Comparison of ENCODE assay signal across 32 mouse cellular contexts in the genomic region with DNA sequence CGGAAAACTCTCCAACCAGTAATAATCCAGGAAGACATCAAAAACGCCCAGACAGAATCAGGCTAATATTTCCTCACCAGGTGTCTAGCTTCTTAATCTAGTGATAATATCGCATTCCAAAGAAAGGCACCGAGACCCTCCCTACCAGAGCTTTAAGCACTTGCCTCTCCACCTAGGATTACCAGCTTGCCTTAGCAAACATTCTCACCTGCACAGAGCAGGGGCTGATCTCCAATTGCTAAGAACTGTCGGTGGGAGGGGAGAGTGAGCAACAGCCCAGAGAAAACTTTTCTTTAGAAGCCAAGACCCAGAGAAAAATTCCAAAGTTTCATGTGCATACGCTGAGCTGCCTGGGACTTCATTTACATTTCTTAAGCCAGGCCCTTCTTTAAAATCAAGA.
DNase-seq lines count a peak whose midpoint lies in the region; ATAC-seq and TF ChIP-seq lines count a peak whose summit lies in the region.
"Had no signal": no experiment of that assay in that cellular context is flagged by ENCODE, and none has a peak within 500 bp of the region (broad histone marks: within the 10 kb centered on the region; RNA-seq: fewer than 3 reads in every experiment).

No protein-coding gene starts in this region.

- H3K27me3 ChIP-seq in forebrain, embryonic 10.5 days (ENCODE audit: poor library complexity, severe bottlenecking) = peaks cover 7% of the 10 kb centered on the region
- no peaks in the 10 kb centered on the region for H3K27me3 ChIP-seq in forebrain, embryonic 16.5 days (replicated peaks; ENCODE audit: control insufficient read depth, insufficient read depth, low read length)
- no peaks in the 10 kb centered on the region for H3K27me3 ChIP-seq in hindbrain, embryonic 13.5 days
- peaks cover 4% of the 10 kb centered on the region; the same call in 1 of the 2 replicates for H3K27me3 ChIP-seq in hindbrain, embryonic 12.5 days
- H3K27me3 ChIP-seq in midbrain, embryonic 11.5 days (ENCODE audit: control insufficient read depth, insufficient read depth, low read length) = no peaks in the 10 kb centered on the region
- no peaks in the 10 kb centered on the region for H3K27me3 ChIP-seq in midbrain, embryonic 13.5 days
- no peaks in the 10 kb centered on the region for H3K27me3 ChIP-seq in embryonic facial prominence, embryonic 13.5 days
- H3K27me3 ChIP-seq in kidney, adult 2 months (replicated peaks; ENCODE audit: control insufficient read depth, insufficient read depth, low read length) = no peaks in the 10 kb centered on the region
- H3K27me3 ChIP-seq: CH12.LX; embryonic facial prominence, embryonic 12.5 days; limb, embryonic 13.5 days; liver, embryonic 12.5 days; megakaryocyte, embryonic 14.5 days; stomach, embryonic 15.5 days had no signal

- no peak overlapping the region for H3K9ac ChIP-seq in forebrain, embryonic 16.5 days (replicated peaks; ENCODE audit: low read depth, low read length)
- H3K9ac ChIP-seq in hindbrain, embryonic 13.5 days = no peak overlapping the region
- H3K9ac ChIP-seq in hindbrain, embryonic 12.5 days = no peak overlapping the region
- no peak overlapping the region for H3K9ac ChIP-seq in midbrain, embryonic 11.5 days (ENCODE audit: low read length)
- H3K9ac ChIP-seq in midbrain, embryonic 13.5 days (replicated peaks) = no peak overlapping the region
- H3K9ac ChIP-seq in embryonic facial prominence, embryonic 13.5 days = no peak overlapping the region
- H3K9ac ChIP-seq: embryonic facial prominence, embryonic 12.5 days; hindbrain, embryonic 14.5 days; limb, embryonic 13.5 days; liver, embryonic 12.5 days; liver, postnatal 0 days; stomach, embryonic 15.5 days had no signal

- no peak overlapping the region for H3K4me3 ChIP-seq in forebrain, embryonic 10.5 days
- H3K4me3 ChIP-seq in forebrain, embryonic 16.5 days (replicated peaks; ENCODE audit: low read length) = no peak overlapping the region
- no peak overlapping the region for H3K4me3 ChIP-seq in hindbrain, embryonic 13.5 days
- no peak overlapping the region for H3K4me3 ChIP-seq in hindbrain, embryonic 12.5 days
- H3K4me3 ChIP-seq in midbrain, embryonic 11.5 days (ENCODE audit: low read depth, low read length) = no peak overlapping the region
- no peak overlapping the region for H3K4me3 ChIP-seq in midbrain, embryonic 13.5 days (replicated peaks)
- no peak overlapping the region for H3K4me3 ChIP-seq in embryonic facial prominence, embryonic 13.5 days
- no peak overlapping the region for H3K4me3 ChIP-seq in kidney, adult 2 months (ENCODE audit: insufficient read depth, low read depth, low read length)
- H3K4me3 ChIP-seq: embryonic facial prominence, embryonic 12.5 days; erythroblast, embryonic 14.5 days; layer of hippocampus, adult 2 months; left cerebral cortex, adult 2 months; limb, embryonic 13.5 days; liver, embryonic 12.5 days; megakaryocyte, embryonic 14.5 days; stomach, embryonic 15.5 days had no signal

- no peak for DNase-seq in forebrain, embryonic 10.5 days (ENCODE audit: extremely low spot score, low spot score)
- no peak for DNase-seq in midbrain, embryonic 11.5 days (ENCODE audit: low spot score, missing footprints)
- DNase-seq in kidney, adult 2 months = no peak
- DNase-seq: adrenal gland, postnatal 14 days; cerebellum, adult 11 months; cerebellum, adult 9-10 months; cerebellum, postnatal 36 days; gastrocnemius, postnatal 10 days; heart, postnatal 14 days; kidney, adult 18-20 months; kidney, postnatal 36 days; liver, postnatal 0 days; lung, postnatal 4 days; thymus, adult 18-20 months; thymus, postnatal 25 days had no signal

- H3K4me1 ChIP-seq in forebrain, embryonic 10.5 days = peaks cover 50% of the 10 kb centered on the region
- peaks cover 10% of the 10 kb centered on the region; the same call in 1 of the 2 replicates for H3K4me1 ChIP-seq in forebrain, embryonic 16.5 days (replicated peaks; ENCODE audit: control insufficient read depth, insufficient read depth, low read length)
- H3K4me1 ChIP-seq in hindbrain, embryonic 13.5 days (replicated peaks) = peaks cover 28% of the 10 kb centered on the region
- peaks cover 22% of the 10 kb centered on the region for H3K4me1 ChIP-seq in hindbrain, embryonic 12.5 days
- peaks cover 34% of the 10 kb centered on the region for H3K4me1 ChIP-seq in midbrain, embryonic 11.5 days (ENCODE audit: control insufficient read depth, insufficient read depth, low read length)
- peaks cover 38% of the 10 kb centered on the region for H3K4me1 ChIP-seq in midbrain, embryonic 13.5 days (replicated peaks)
- H3K4me1 ChIP-seq in embryonic facial prominence, embryonic 13.5 days = peaks cover 10% of the 10 kb centered on the region; the same call in 1 of the 2 replicates
- H3K4me1 ChIP-seq in kidney, adult 2 months (ENCODE audit: control insufficient read depth, insufficient read depth, low read length) = no peaks in the 10 kb centered on the region
- H3K4me1 ChIP-seq: embryonic facial prominence, embryonic 12.5 days; liver, embryonic 12.5 days; megakaryocyte, embryonic 14.5 days had no signal

- 40% methylated on average over 6 of the region's 6 CpGs for WGBS in forebrain, embryonic 10.5 days
- 23% methylated on average over 6 of the region's 6 CpGs for WGBS in forebrain, embryonic 16.5 days
- WGBS in hindbrain, embryonic 13.5 days = 39% methylated on average over 6 of the region's 6 CpGs
- 36% methylated on average over 6 of the region's 6 CpGs for WGBS in hindbrain, embryonic 12.5 days
- WGBS in midbrain, embryonic 11.5 days = 31% methylated on average over 6 of the region's 6 CpGs
- WGBS in midbrain, embryonic 13.5 days = 22% methylated on average over 6 of the region's 6 CpGs
- 33% methylated on average over 6 of the region's 6 CpGs for WGBS in embryonic facial prominence, embryonic 13.5 days
- 47% methylated on average over 6 of the region's 6 CpGs for WGBS in kidney, adult 2 months

- ATAC-seq in forebrain, embryonic 16.5 days = no peak
- ATAC-seq in hindbrain, embryonic 13.5 days (ENCODE audit: low FRiP score) = no peak
- no peak for ATAC-seq in hindbrain, embryonic 12.5 days (ENCODE audit: low FRiP score)
- no peak for ATAC-seq in midbrain, embryonic 11.5 days (ENCODE audit: low FRiP score)
- ATAC-seq in midbrain, embryonic 13.5 days = no peak
- ATAC-seq in embryonic facial prominence, embryonic 13.5 days (ENCODE audit: insufficient number of reproducible peaks, insufficient read depth, low FRiP score, low TSS enrichment, low read depth) = no peak
- ATAC-seq: inflammation-experienced regulatory T-cells, adult 6 months; liver, embryonic 12.5 days; liver, postnatal 0 days had no signal

- H3K27ac ChIP-seq in forebrain, embryonic 10.5 days = peak overlapping the region; percentile 77; the same call in 1 of the 2 replicates
- no peak overlapping the region for H3K27ac ChIP-seq in forebrain, embryonic 16.5 days (ENCODE audit: low read length)
- peak overlapping the region; percentile 44; the same call in 1 of the 2 replicates for H3K27ac ChIP-seq in hindbrain, embryonic 13.5 days
- no peak overlapping the region for H3K27ac ChIP-seq in hindbrain, embryonic 12.5 days
- H3K27ac ChIP-seq in midbrain, embryonic 11.5 days (ENCODE audit: low read depth, low read length) = peak overlapping the region; percentile 35
- H3K27ac ChIP-seq in midbrain, embryonic 13.5 days = no peak overlapping the region
- H3K27ac ChIP-seq in embryonic facial prominence, embryonic 13.5 days = peak overlapping the region; percentile 41; the same call in 1 of the 2 replicates
- no peak overlapping the region for H3K27ac ChIP-seq in kidney, adult 2 months (ENCODE audit: insufficient read depth, low read depth, low read length)
- H3K27ac ChIP-seq: embryonic facial prominence, embryonic 12.5 days; layer of hippocampus, adult 2 months; left cerebral cortex, adult 2 months; limb, embryonic 13.5 days; liver, embryonic 12.5 days; stomach, embryonic 15.5 days had no signal

- TF ChIP-seq POLR2A in kidney, adult 2 months (IDR thresholded peaks at IDR 0.05; ENCODE audit: low read depth, low read length) = no peak

- H3K9me3 ChIP-seq in forebrain, embryonic 10.5 days = no peaks in the 10 kb centered on the region
- H3K9me3 ChIP-seq in forebrain, embryonic 16.5 days (ENCODE audit: control insufficient read depth, low read length) = no peaks in the 10 kb centered on the region
- no peaks in the 10 kb centered on the region for H3K9me3 ChIP-seq in hindbrain, embryonic 13.5 days
- H3K9me3 ChIP-seq in hindbrain, embryonic 12.5 days (replicated peaks) = no peaks in the 10 kb centered on the region
- no peaks in the 10 kb centered on the region for H3K9me3 ChIP-seq in midbrain, embryonic 11.5 days (ENCODE audit: control insufficient read depth, low read length)
- H3K9me3 ChIP-seq in midbrain, embryonic 13.5 days = no peaks in the 10 kb centered on the region
- no peaks in the 10 kb centered on the region for H3K9me3 ChIP-seq in embryonic facial prominence, embryonic 13.5 days
- H3K9me3 ChIP-seq: embryonic facial prominence, embryonic 12.5 days; limb, embryonic 13.5 days; liver, embryonic 12.5 days; stomach, embryonic 15.5 days had no signal

- H3K4me2 ChIP-seq in forebrain, embryonic 16.5 days (ENCODE audit: low read length) = no peak overlapping the region
- no peak overlapping the region for H3K4me2 ChIP-seq in hindbrain, embryonic 13.5 days
- H3K4me2 ChIP-seq in hindbrain, embryonic 12.5 days (replicated peaks) = no peak overlapping the region
- H3K4me2 ChIP-seq in midbrain, embryonic 11.5 days = no peak overlapping the region
- no peak overlapping the region for H3K4me2 ChIP-seq in midbrain, embryonic 13.5 days (replicated peaks)
- no peak overlapping the region for H3K4me2 ChIP-seq in embryonic facial prominence, embryonic 13.5 days
- H3K4me2 ChIP-seq: embryonic facial prominence, embryonic 12.5 days; hindbrain, embryonic 14.5 days; limb, embryonic 13.5 days; liver, embryonic 12.5 days; stomach, embryonic 15.5 days had no signal

- no peak for TF ChIP-seq CTCF in kidney, adult 2 months (conservative IDR thresholded peaks at IDR 0.05; ENCODE audit: insufficient read depth, insufficient read length, low read depth, low read length)

- no peaks in the 10 kb centered on the region for H3K36me3 ChIP-seq in forebrain, embryonic 10.5 days (replicated peaks)
- H3K36me3 ChIP-seq in forebrain, embryonic 16.5 days (ENCODE audit: control insufficient read depth, insufficient read depth) = no peaks in the 10 kb centered on the region
- no peaks in the 10 kb centered on the region for H3K36me3 ChIP-seq in hindbrain, embryonic 13.5 days
- H3K36me3 ChIP-seq in hindbrain, embryonic 12.5 days = no peaks in the 10 kb centered on the region
- no peaks in the 10 kb centered on the region for H3K36me3 ChIP-seq in midbrain, embryonic 11.5 days (ENCODE audit: control insufficient read depth, insufficient read depth, low read length)
- no peaks in the 10 kb centered on the region for H3K36me3 ChIP-seq in midbrain, embryonic 13.5 days
- H3K36me3 ChIP-seq in embryonic facial prominence, embryonic 13.5 days = no peaks in the 10 kb centered on the region
- H3K36me3 ChIP-seq in kidney, adult 2 months (ENCODE audit: control insufficient read depth, insufficient read depth, low read length) = no peaks in the 10 kb centered on the region
- H3K36me3 ChIP-seq: embryonic facial prominence, embryonic 12.5 days; G1E; limb, embryonic 13.5 days; liver, embryonic 12.5 days; stomach, embryonic 15.5 days had no signal

Comparison
In these comparisons a context has a peak if more than half of its experiments do, and no peak if none do; other contexts are left out.
1. H3K27ac ChIP-seq: peak in forebrain, embryonic 10.5 days (single experiment), hindbrain, embryonic 13.5 days (single experiment), midbrain, embryonic 11.5 days (single experiment) and embryonic facial prominence, embryonic 13.5 days (single experiment); none in forebrain, embryonic 16.5 days (single experiment), hindbrain, embryonic 12.5 days (single experiment), midbrain, embryonic 13.5 days (single experiment) and kidney, adult 2 months (single experiment).